Mouse (Mus musculus): ENCODE data around the gene Rimbp2.

The Rimbp2 gene

DNA sequence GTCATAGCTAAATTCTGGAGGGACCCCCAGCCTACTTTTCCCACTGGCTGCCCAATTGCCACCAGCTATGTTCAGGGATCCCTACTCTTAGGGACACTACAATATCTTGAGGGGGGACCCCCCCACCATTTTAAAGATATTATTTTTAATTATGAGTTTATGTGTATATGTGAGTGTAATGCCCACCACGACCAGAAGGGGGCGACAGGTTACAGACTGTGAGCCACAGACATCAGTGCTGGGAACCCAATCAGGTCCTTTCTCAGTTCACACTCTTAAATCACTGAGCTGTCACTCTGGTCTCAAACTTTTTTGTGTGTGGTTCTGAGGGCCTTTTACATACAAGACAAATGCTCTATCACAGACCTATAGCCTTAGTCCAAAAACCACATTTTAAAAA is 109.3 kb downstream of the Rimbp2 start:
- no peak for DNase-seq (ENCODE audit: low read depth)

- DNase-seq (ENCODE audit: low read depth), result no peak
Measured at GRCm38 (mm10) chr5:128841541-128841940, 111.7 kb downstream of the Rimbp2 start.

- DNase-seq (ENCODE audit: low read depth), result no peak
Measured at GRCm38 (mm10) chr5:128837045-128837444, 116.2 kb downstream of the Rimbp2 start.

DNA sequence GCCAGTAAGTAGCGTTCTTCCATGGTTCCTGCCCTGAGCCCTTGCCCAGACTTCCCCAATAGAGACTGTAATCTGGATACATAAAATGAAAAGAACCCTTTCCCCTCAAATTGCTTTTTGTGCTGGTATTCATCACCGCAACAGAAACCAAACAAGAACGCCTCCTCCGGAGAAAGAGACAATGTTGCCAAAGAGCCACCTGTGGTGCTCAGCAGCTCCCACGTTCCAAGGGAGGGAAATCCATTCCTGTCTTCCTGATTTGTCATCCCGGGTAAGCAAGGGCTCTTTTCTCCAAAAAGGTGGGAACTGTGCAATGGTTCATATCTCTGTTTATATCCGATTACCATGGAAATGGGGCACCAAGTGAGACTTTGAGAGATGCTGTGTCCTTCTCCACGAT is 119.2 kb downstream of the Rimbp2 start:
- DNase-seq (ENCODE audit: low read depth), result no peak

DNA sequence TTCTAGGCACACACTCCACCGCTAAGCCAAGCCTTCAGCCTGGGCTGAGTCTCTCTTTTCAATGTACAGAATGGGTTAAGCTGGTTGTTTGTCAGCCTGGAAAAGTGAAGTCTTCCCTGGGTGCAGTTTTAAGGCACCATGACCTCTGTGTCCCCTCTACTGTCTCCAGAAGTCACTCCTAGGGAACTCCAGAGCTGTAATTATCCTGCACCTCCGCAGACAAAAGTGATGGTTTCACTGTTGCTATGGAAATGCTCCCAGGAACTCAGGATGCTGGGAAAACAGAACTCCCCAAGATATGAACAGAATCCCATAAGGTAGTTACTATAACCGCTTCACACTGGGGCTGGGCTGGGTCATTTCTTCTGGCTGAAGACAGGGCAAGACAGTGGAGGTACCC is 130.4 kb downstream of the Rimbp2 start:
- no peak for DNase-seq (ENCODE audit: low read depth)

GRCm38 (mm10) chr5:128819638-128820285 is 133.5 kb downstream of the Rimbp2 start:
- no peak for DNase-seq (ENCODE audit: low read depth)

DNA sequence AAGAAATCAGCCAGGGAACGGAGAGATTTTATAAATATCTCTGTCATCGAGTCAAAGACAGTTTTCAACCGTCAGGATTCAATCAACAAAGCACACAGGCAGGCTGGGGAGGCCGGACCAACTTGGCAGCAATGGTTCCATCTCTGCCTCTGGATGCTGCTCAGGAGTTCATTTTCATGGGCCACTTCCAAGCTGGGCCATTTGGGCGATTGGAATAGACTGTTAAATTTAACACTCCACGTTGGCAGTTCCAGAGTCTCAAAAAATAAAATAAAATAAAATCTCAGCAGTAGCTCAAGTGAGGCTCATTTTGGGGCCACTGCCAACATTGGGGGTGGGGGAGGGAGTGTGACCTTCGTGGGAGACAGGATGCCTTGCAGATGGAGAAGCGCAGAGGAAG is 137.7 kb downstream of the Rimbp2 start:
- DNase-seq (ENCODE audit: low read depth), result no peak

DNA sequence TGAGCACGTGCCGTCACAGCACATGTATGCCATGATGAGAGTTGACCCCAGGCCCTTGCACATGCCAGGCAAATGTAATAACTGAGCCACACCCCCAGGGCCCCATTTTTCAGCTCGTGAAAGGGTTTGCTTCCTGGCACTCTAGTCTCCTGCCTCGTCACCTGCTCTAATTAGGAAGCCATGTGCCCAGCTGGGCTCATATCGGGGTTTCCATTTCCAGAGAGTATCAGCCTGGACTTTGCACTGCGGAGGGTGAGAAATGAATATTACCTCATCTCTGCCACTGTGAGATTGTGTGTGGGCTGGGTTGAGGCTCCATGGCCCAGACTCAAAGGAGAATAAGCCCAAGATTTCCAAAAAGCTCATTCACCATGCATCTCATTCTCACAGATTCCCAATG is 138.2 kb downstream of the Rimbp2 start:
- DNase-seq (ENCODE audit: low read depth), result no peak

DNA sequence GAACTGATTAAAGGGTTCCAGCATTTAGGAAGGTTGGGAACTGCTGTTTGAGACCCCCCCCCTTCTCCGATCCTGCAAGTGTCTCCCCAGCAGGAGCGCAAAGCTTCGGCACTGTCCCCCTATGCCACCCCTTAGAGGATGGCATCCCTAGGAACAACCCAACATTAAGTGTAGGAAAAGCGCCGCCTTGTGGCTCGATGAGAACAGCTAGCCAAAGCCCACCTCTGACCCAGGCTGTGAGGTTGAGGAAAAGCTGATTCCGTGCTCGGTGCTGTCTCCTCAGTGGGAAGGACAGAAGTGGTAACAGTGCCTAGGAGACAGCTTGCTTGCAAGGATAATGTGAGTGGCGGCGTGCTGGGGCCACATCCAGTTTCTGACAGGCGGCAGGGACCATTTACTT is 140.2 kb downstream of the Rimbp2 start:
- no peak for DNase-seq (ENCODE audit: low read depth)

GRCm38 (mm10) chr5:128811431-128811830 is 141.9 kb downstream of the Rimbp2 start:
- no peak for DNase-seq (ENCODE audit: low read depth)

GRCm38 (mm10) chr5:128810006-128810405 is 143.3 kb downstream of the Rimbp2 start:
- no peak for DNase-seq (ENCODE audit: low read depth)

- DNase-seq (ENCODE audit: low read depth), result no peak
Measured at GRCm38 (mm10) chr5:128809406-128809805, 143.9 kb downstream of the Rimbp2 start.

- peak; percentile 2 for DNase-seq (ENCODE audit: low read depth)
Measured at GRCm38 (mm10) chr5:128808547-128809182, 144.6 kb downstream of the Rimbp2 start.

DNA sequence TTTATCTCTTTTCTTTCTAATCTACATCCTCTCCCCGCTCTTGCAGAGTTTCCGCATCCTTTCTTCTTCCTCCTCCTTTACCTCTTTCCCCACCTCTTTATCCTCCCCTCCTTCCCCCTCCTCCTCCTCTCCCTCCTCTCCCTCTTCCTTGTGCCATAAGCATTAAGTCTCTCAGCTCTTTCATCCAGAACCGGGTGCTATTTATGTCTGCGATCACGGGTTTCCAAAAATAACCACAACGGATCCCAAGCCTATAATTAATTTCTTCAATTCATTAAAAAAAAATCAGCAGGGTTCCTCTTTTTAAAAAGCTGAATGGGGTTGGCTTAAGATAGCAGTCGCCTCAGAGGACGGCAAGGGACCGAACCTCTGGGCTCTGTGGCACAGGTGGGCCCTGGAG is 145.9 kb downstream of the Rimbp2 start:
- no peak for DNase-seq (ENCODE audit: low read depth)

GRCm38 (mm10) chr5:128806296-128806998 is 146.8 kb downstream of the Rimbp2 start:
- no peak for DNase-seq (ENCODE audit: low read depth)

GRCm38 (mm10) chr5:128805092-128805491 is 148.2 kb downstream of the Rimbp2 start:
- DNase-seq (ENCODE audit: low read depth), result no peak

- DNase-seq (ENCODE audit: low read depth), result no peak
Measured at GRCm38 (mm10) chr5:128800592-128800991, 152.7 kb downstream of the Rimbp2 start.

DNA sequence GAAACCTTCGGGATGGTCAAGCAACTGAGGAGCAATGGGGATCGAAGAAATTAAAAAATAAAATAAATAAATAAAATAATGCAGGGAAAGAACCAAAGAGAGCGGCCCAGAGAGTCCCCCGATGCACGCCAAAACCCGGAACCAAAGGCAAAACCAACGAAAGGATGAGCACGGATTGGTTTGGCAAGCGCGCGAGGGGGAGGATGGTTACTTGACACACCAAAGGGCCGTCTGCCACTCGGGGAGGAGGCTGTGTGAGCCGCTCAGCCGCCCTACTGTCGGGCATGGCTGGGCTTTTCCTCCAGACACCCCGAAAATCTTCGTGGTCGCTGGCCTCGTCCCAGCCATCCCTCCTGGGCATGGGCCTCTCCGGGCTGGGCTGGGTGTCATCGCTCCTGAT is 171.7 kb downstream of the Rimbp2 start:
- DNase-seq (ENCODE audit: low read depth), result no peak

DNA sequence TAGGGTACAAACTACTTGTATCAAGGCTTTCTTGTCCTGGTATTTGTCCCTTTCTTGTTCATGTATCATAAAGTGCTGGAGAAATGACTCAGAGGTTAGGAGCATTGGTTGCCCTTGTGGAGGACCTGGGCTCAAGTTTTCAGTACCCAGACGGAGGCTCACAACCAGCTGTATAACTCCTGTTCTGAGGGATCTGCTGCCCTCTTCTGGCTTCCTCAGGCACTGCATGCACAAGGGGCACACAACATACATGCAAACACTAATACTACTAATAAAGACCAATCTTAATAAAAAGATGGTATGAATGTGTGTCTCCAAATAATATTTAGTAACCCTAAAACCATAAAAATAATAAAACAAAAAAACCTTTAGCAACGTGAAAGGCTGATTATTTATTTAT is 176.9 kb downstream of the Rimbp2 start:
- no peak for DNase-seq (ENCODE audit: low read depth)

- DNase-seq (ENCODE audit: low read depth), result no peak
Measured at GRCm38 (mm10) chr5:128769026-128769631, 184.2 kb downstream of the Rimbp2 start.

DNA sequence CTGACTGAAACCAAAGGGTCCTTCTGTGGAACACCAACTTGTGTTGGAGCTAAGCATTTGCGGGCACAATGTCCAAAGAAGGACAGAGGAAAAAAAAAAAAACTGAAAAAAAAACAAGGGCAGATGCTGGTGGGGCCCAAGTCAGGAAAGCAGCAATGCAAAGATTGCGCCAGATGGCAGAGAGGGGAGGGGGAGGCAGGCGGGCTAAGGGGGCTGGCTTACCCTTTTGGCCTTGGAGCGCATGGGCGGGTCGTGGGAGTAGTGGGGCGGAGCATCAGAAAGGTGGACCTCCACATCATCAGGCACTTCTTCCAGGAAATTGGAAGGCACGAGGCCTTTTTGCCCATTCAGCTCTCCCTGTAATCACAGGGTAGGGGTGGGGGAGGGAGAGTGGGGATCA is 192.2 kb downstream of the Rimbp2 start:
- no peak for DNase-seq (ENCODE audit: low read depth)

- DNase-seq (ENCODE audit: low read depth), result no peak
Measured at GRCm38 (mm10) chr5:128746261-128746660, 207.0 kb downstream of the Rimbp2 start.

DNA sequence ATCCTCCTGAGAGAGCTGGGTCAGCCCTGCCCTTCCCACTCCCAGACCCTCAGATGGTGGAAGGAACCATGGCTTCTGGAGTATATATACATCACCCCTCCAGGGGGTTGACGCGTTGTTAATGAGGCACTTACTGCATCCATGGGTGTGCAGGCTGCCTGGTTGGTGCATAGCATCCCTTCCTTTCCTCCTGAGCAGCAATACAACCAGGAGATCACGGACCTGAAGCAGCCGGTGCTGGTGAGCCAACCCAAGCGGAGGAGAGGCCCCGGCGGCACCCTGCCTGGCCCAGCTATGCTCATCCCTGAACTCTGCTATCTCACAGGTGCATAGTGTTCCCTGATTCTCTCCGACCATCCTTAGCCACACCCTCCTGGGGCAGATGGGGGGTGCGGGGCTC is 208.1 kb downstream of the Rimbp2 start:
- no peak for DNase-seq (ENCODE audit: low read depth)

Measured in 416B (cell line).